In genomic region chr10:128258953-128259352, GRCm38 (mm10) we compare ENCODE assay signal across 15 mouse cellular contexts. TPM values are rescaled to one million over a fixed set of nuclear protein-coding genes. Genes with fewer than 3 reads are reported as not detected.
DNase-seq lines count a peak whose midpoint lies in the region; ATAC-seq and TF ChIP-seq lines count a peak whose summit lies in the region.
"Had no signal": no experiment of that assay in that cellular context is flagged by ENCODE, and none has a peak within 500 bp of the region (broad histone marks: within the 10 kb centered on the region; RNA-seq: fewer than 3 reads in every experiment).

No protein-coding gene starts in this region.

- dilution Hi-C loops in CH12.LX (cut with MboI; ENCODE audit: extremely low pct_ligation_motif_present, extremely low pct_unique_long_range_greater_than_20kb, low sequenced_read_pairs), result no loop called here

- no peak for TF ChIP-seq RAD21 in CH12.LX (IDR thresholded peaks at IDR 0.05; ENCODE audit: low read depth, low read length)

- in situ Hi-C loops in CH12.LX (cut with MboI; ENCODE audit: low pct_ligation_motif_present, low pct_unique_long_range_greater_than_20kb, low sequenced_read_pairs), result no loop called here

- TF ChIP-seq POLR2A in CH12.LX (IDR thresholded peaks at IDR 0.05; ENCODE audit: low read depth, low read length) (peak; percentile 57), myocyte (IDR thresholded peaks at IDR 0.05; ENCODE audit: insufficient read length, low read depth) (no peak)

- no peak overlapping the region for H3K9ac ChIP-seq in heart, postnatal 0 days (replicated peaks; ENCODE audit: low read depth, low read length)
- no peak overlapping the region for H3K9ac ChIP-seq in heart, embryonic 11.5 days (ENCODE audit: low read depth, low read length)
- H3K9ac ChIP-seq in CH12.LX (ENCODE audit: insufficient read depth, low read depth), result peak overlapping the region; percentile 53
- no peak overlapping the region for H3K9ac ChIP-seq in liver, embryonic 12.5 days
- H3K9ac ChIP-seq in intestine, postnatal 0 days (ENCODE audit: low read depth, low read length), result no peak overlapping the region
- no peak overlapping the region for H3K9ac ChIP-seq in midbrain, embryonic 14.5 days (replicated peaks; ENCODE audit: low read length)
- H3K9ac ChIP-seq: lung, embryonic 14.5 days had no signal

- ATAC-seq in heart, postnatal 0 days (ENCODE audit: insufficient read depth, low read depth), result no peak
- no peak for ATAC-seq in heart, embryonic 11.5 days (replicated peaks; ENCODE audit: insufficient number of reproducible peaks, low FRiP score, low TSS enrichment)
- ATAC-seq in liver, embryonic 12.5 days, result no peak
- no peak for ATAC-seq in intestine, postnatal 0 days
- no peak for ATAC-seq in midbrain, embryonic 14.5 days (ENCODE audit: low FRiP score, low TSS enrichment)

- no peaks in the 10 kb centered on the region for H3K27me3 ChIP-seq in heart, postnatal 0 days (ENCODE audit: control insufficient read depth, insufficient read depth, low read length)
- H3K27me3 ChIP-seq in heart, embryonic 11.5 days (ENCODE audit: control insufficient read depth, insufficient read depth, low read length), result no peaks in the 10 kb centered on the region
- H3K27me3 ChIP-seq in CH12.LX (replicated peaks) (no peaks in the 10 kb centered on the region), myocyte (ENCODE audit: control insufficient read depth, insufficient read depth, insufficient read length) (no peaks in the 10 kb centered on the region)
- no peaks in the 10 kb centered on the region for H3K27me3 ChIP-seq in liver, embryonic 12.5 days (replicated peaks)
- H3K27me3 ChIP-seq in intestine, postnatal 0 days (replicated peaks; ENCODE audit: control insufficient read depth, insufficient read depth, low read length), result no peaks in the 10 kb centered on the region
- no peaks in the 10 kb centered on the region for H3K27me3 ChIP-seq in midbrain, embryonic 14.5 days (ENCODE audit: control insufficient read depth, insufficient read depth, low read length)

- H3K4me1 ChIP-seq in heart, postnatal 0 days (ENCODE audit: control insufficient read depth, insufficient read depth), result no peaks in the 10 kb centered on the region
- no peaks in the 10 kb centered on the region for H3K4me1 ChIP-seq in heart, embryonic 11.5 days (ENCODE audit: control insufficient read depth, insufficient read depth, low read length)
- H3K4me1 ChIP-seq in CH12.LX (ENCODE audit: control insufficient read depth in 1 of 2, insufficient read depth in 2 of 2), result peaks cover 33 to 69% of the 10 kb centered on the region in 2 experiments
- peaks cover 9% of the 10 kb centered on the region; the same call in 1 of the 2 replicates for H3K4me1 ChIP-seq in liver, embryonic 12.5 days
- no peaks in the 10 kb centered on the region for H3K4me1 ChIP-seq in intestine, postnatal 0 days (replicated peaks; ENCODE audit: control insufficient read depth, insufficient read depth, low read length)
- H3K4me1 ChIP-seq in midbrain, embryonic 14.5 days (ENCODE audit: control insufficient read depth, insufficient read depth, low read length), result no peaks in the 10 kb centered on the region
- H3K4me1 ChIP-seq: forebrain, embryonic 10.5 days had no signal

- no peak overlapping the region for H3K4me3 ChIP-seq in heart, postnatal 0 days (ENCODE audit: low read depth, low read length)
- no peak overlapping the region for H3K4me3 ChIP-seq in heart, embryonic 11.5 days (ENCODE audit: low read depth, low read length)
- H3K4me3 ChIP-seq in CH12.LX (replicated peaks in 1 of 3; ENCODE audit: low read depth in 2 of 3, low read length in 2 of 3, poor library complexity in 1 of 3) (no peak overlapping the region), myocyte (no peak overlapping the region)
- no peak overlapping the region for H3K4me3 ChIP-seq in liver, embryonic 12.5 days
- no peak overlapping the region for H3K4me3 ChIP-seq in intestine, postnatal 0 days (ENCODE audit: low read depth, low read length)
- H3K4me3 ChIP-seq in midbrain, embryonic 14.5 days (replicated peaks; ENCODE audit: low read depth, low read length), result no peak overlapping the region
- H3K4me3 ChIP-seq: forebrain, embryonic 10.5 days had no signal

- no peak overlapping the region for H3ac ChIP-seq in myocyte (ENCODE audit: control insufficient read depth, insufficient read length)

- no peaks in the 10 kb centered on the region for H3K36me3 ChIP-seq in heart, postnatal 0 days (replicated peaks; ENCODE audit: control insufficient read depth, insufficient read depth, low read length)
- no peaks in the 10 kb centered on the region for H3K36me3 ChIP-seq in heart, embryonic 11.5 days (ENCODE audit: control insufficient read depth, insufficient read depth, low read length)
- peaks cover 0 to 8% of the 10 kb centered on the region in 2 experiments for H3K36me3 ChIP-seq in CH12.LX (replicated peaks in 1 of 2; ENCODE audit: control insufficient read depth in 1 of 2, insufficient read depth in 1 of 2, low read length in 1 of 2)
- no peaks in the 10 kb centered on the region for H3K36me3 ChIP-seq in liver, embryonic 12.5 days
- H3K36me3 ChIP-seq in myocyte (ENCODE audit: control insufficient read depth, insufficient read depth), result no peaks in the 10 kb centered on the region
- H3K36me3 ChIP-seq in intestine, postnatal 0 days (ENCODE audit: control insufficient read depth, insufficient read depth), result no peaks in the 10 kb centered on the region
- no peaks in the 10 kb centered on the region for H3K36me3 ChIP-seq in midbrain, embryonic 14.5 days (ENCODE audit: control insufficient read depth, insufficient read depth, low read length)

- no peak overlapping the region for H3K4me2 ChIP-seq in heart, postnatal 0 days (ENCODE audit: low read depth, low read length)
- H3K4me2 ChIP-seq in heart, embryonic 11.5 days, result no peak overlapping the region
- H3K4me2 ChIP-seq in CH12.LX (ENCODE audit: insufficient read depth, low read depth, poor library complexity, severe bottlenecking), result peak overlapping the region; percentile 58
- no peak overlapping the region for H3K4me2 ChIP-seq in liver, embryonic 12.5 days
- no peak overlapping the region for H3K4me2 ChIP-seq in myocyte (ENCODE audit: low read depth)
- H3K4me2 ChIP-seq in intestine, postnatal 0 days (replicated peaks; ENCODE audit: low read depth), result no peak overlapping the region
- H3K4me2 ChIP-seq in midbrain, embryonic 14.5 days (ENCODE audit: low read length), result no peak overlapping the region
- H3K4me2 ChIP-seq: lung, embryonic 14.5 days had no signal

- 49% methylated on average over 4 of the region's 4 CpGs for WGBS in heart, postnatal 0 days
- 76% methylated on average over 4 of the region's 4 CpGs for WGBS in heart, embryonic 11.5 days (ENCODE audit: insufficient replicate concordance)
- 20% methylated on average over 4 of the region's 4 CpGs for WGBS in liver, embryonic 12.5 days (ENCODE audit: insufficient replicate concordance)
- 67% methylated on average over 4 of the region's 4 CpGs for WGBS in intestine, postnatal 0 days
- 87% methylated on average over 4 of the region's 4 CpGs for WGBS in midbrain, embryonic 14.5 days

- TF ChIP-seq EP300 in heart, postnatal 0 days (IDR thresholded peaks at IDR 0.05; ENCODE audit: low read depth), result no peak
- TF ChIP-seq EP300 in CH12.LX (IDR thresholded peaks at IDR 0.05; ENCODE audit: low read length), result peak; percentile 84

- TF ChIP-seq CTCF in heart, postnatal 0 days (IDR thresholded peaks at IDR 0.05; ENCODE audit: low read depth), result no peak
- TF ChIP-seq CTCF in CH12.LX (conservative IDR thresholded peaks at IDR 0.05 in 1 of 2, IDR thresholded peaks at IDR 0.05 in 1 of 2; ENCODE audit: low read depth in 2 of 2, low read length in 2 of 2), result no peak
- TF ChIP-seq CTCF in intestine, postnatal 0 days (IDR thresholded peaks at IDR 0.05; ENCODE audit: low read depth), result no peak

- no peaks in the 10 kb centered on the region for H3K9me3 ChIP-seq in heart, postnatal 0 days (replicated peaks; ENCODE audit: control insufficient read depth, low read length)
- no peaks in the 10 kb centered on the region for H3K9me3 ChIP-seq in heart, embryonic 11.5 days (replicated peaks; ENCODE audit: control insufficient read depth, low read length)
- H3K9me3 ChIP-seq in CH12.LX (replicated peaks; ENCODE audit: low read length), result no peaks in the 10 kb centered on the region
- no peaks in the 10 kb centered on the region for H3K9me3 ChIP-seq in liver, embryonic 12.5 days (replicated peaks)
- no peaks in the 10 kb centered on the region for H3K9me3 ChIP-seq in intestine, postnatal 0 days (ENCODE audit: control insufficient read depth)
- no peaks in the 10 kb centered on the region for H3K9me3 ChIP-seq in midbrain, embryonic 14.5 days (ENCODE audit: control insufficient read depth, low read length)
- H3K9me3 ChIP-seq: forebrain, embryonic 10.5 days had no signal

- peak overlapping the region; percentile 43 for H3K27ac ChIP-seq in heart, postnatal 0 days (ENCODE audit: low read depth)
- H3K27ac ChIP-seq in heart, embryonic 11.5 days (ENCODE audit: low read depth, low read length), result no peak overlapping the region
- peak overlapping the region; percentile 97 for H3K27ac ChIP-seq in CH12.LX (ENCODE audit: insufficient read depth, low read depth)
- 0 out of 2 replicates have a peak overlapping the region, but pooled peaks have one; percentile 5 for H3K27ac ChIP-seq in liver, embryonic 12.5 days
- H3K27ac ChIP-seq in intestine, postnatal 0 days (ENCODE audit: low read depth, low read length), result no peak overlapping the region
- no peak overlapping the region for H3K27ac ChIP-seq in midbrain, embryonic 14.5 days (replicated peaks; ENCODE audit: low read depth, low read length)
- H3K27ac ChIP-seq: forebrain, embryonic 10.5 days had no signal

- H3K79me2 ChIP-seq in CH12.LX (replicated peaks; ENCODE audit: control insufficient read depth, extremely low read depth, insufficient read depth, poor library complexity, severe bottlenecking) (no peaks in the 10 kb centered on the region), myocyte (ENCODE audit: control insufficient read depth, insufficient read depth) (no peaks in the 10 kb centered on the region)

- no peak for DNase-seq in heart, postnatal 0 days (ENCODE audit: low spot score)
- DNase-seq in CH12.LX (ENCODE audit: extremely low read depth), result peak; percentile 90
- DNase-seq in layer of hippocampus, adult 9-10 months (ENCODE audit: low spot score), result no peak
- no peak for DNase-seq in midbrain, embryonic 14.5 days
- DNase-seq: gastrocnemius, postnatal 10 days; heart, postnatal 14 days; kidney, postnatal 36 days; lung, embryonic 14.5 days had no signal

RNA-seq across cellular contexts. Expression of gene Apon, which starts 5.1 kb away (rescaled TPM):
- total RNA-seq in heart, postnatal 0 days (2014; rRNA removed; ENCODE audit: low replicate concordance), result not detected in 2 replicates
- 0.14 TPM in 1 of 2 replicates, not detected in the other for polyA plus RNA-seq in heart, postnatal 0 days (2015; fragmentation: Nextera tagmentation; extraction: Ambion mirVana)
- 0.24 TPM in 1 of 2 replicates, not detected in the other for polyA plus RNA-seq in heart, embryonic 11.5 days (2014; fragmentation: Nextera tagmentation; extraction: Ambion mirVana)
- total RNA-seq in CH12.LX (2012; rRNA removed) (0.30 and 0.80 TPM in 2 replicates), CH12.LX (2014; rRNA removed) (0.62 and 1.2 TPM in 2 replicates)
- polyA plus RNA-seq in CH12.LX (2012; ENCODE audit: insufficient read length, low read depth) (0.80 and 1.7 TPM in 2 replicates), myocyte (2012; fragmentation: generic; extraction: Trizol) (0.06 TPM)
- polyA plus RNA-seq in liver, embryonic 12.5 days (2016; fragmentation: Nextera tagmentation; extraction: Ambion mirVana), result 0.31 and 0.51 TPM in 2 replicates
- polyA plus RNA-seq in intestine, postnatal 0 days (2015; fragmentation: Nextera tagmentation; extraction: Ambion mirVana), result not detected in 2 replicates
- polyA plus RNA-seq in midbrain, embryonic 14.5 days (2014; fragmentation: Nextera tagmentation; extraction: Ambion mirVana), result not detected in 2 replicates
- total RNA-seq: left cerebral cortex, adult 8-10 months had no signal

RNA-seq across cellular contexts. Expression of gene Apof, which starts 9.5 kb away (rescaled TPM):
- total RNA-seq in heart, postnatal 0 days (2014; rRNA removed; ENCODE audit: low replicate concordance), result not detected in 2 replicates
- polyA plus RNA-seq in heart, postnatal 0 days (2015; fragmentation: Nextera tagmentation; extraction: Ambion mirVana), result not detected in 2 replicates
- polyA plus RNA-seq in heart, embryonic 11.5 days (2014; fragmentation: Nextera tagmentation; extraction: Ambion mirVana), result 0.49 TPM in 1 of 2 replicates, not detected in the other
- total RNA-seq in CH12.LX (2012; rRNA removed), result 1.0 and 1.3 TPM in 2 replicates
- total RNA-seq in CH12.LX (2014; rRNA removed), result 0.63 and 0.66 TPM in 2 replicates
- 0.99 and 1.1 TPM in 2 replicates for polyA plus RNA-seq in CH12.LX (2012; ENCODE audit: insufficient read length, low read depth)
- 27.2 and 28.2 TPM in 2 replicates for polyA plus RNA-seq in liver, embryonic 12.5 days (2016; fragmentation: Nextera tagmentation; extraction: Ambion mirVana)
- polyA plus RNA-seq in myocyte (2012; fragmentation: generic; extraction: Trizol), result not detected
- polyA plus RNA-seq in intestine, postnatal 0 days (2015; fragmentation: Nextera tagmentation; extraction: Ambion mirVana), result 0.12 TPM in 2 replicates
- polyA plus RNA-seq in midbrain, embryonic 14.5 days (2014; fragmentation: Nextera tagmentation; extraction: Ambion mirVana), result not detected in 2 replicates
- total RNA-seq: heart, postnatal 14 days had no signal
- polyA plus RNA-seq: forebrain, embryonic 10.5 days; intestine, embryonic 14.5 days; lung, embryonic 14.5 days had no signal

RNA-seq across cellular contexts. Expression of gene Stat2, which starts 11.4 kb away (rescaled TPM):
- 8.2 and 10.0 TPM in 2 replicates for total RNA-seq in heart, postnatal 0 days (2014; rRNA removed; ENCODE audit: low replicate concordance)
- polyA plus RNA-seq in heart, postnatal 0 days (2015; fragmentation: Nextera tagmentation; extraction: Ambion mirVana), result 6.0 and 6.2 TPM in 2 replicates
- polyA plus RNA-seq in heart, embryonic 11.5 days (2014; fragmentation: Nextera tagmentation; extraction: Ambion mirVana), result 8.6 and 11.0 TPM in 2 replicates
- 12.5 and 14.6 TPM in 2 replicates for total RNA-seq in CH12.LX (2012; rRNA removed)
- total RNA-seq in CH12.LX (2014; rRNA removed), result 2.7 and 3.3 TPM in 2 replicates
- 11.6 and 12.5 TPM in 2 replicates for polyA plus RNA-seq in CH12.LX (2012; ENCODE audit: insufficient read length, low read depth)
- 8.4 and 8.8 TPM in 2 replicates for polyA plus RNA-seq in liver, embryonic 12.5 days (2016; fragmentation: Nextera tagmentation; extraction: Ambion mirVana)
- polyA plus RNA-seq in myocyte (2012; fragmentation: generic; extraction: Trizol), result 7.5 TPM
- 23.2 and 26.7 TPM in 2 replicates for polyA plus RNA-seq in intestine, postnatal 0 days (2015; fragmentation: Nextera tagmentation; extraction: Ambion mirVana)
- polyA plus RNA-seq in midbrain, embryonic 14.5 days (2014; fragmentation: Nextera tagmentation; extraction: Ambion mirVana), result 12.2 and 23.0 TPM in 2 replicates

RNA-seq across cellular contexts. Expression of gene Timeless, which starts 27.1 kb away (rescaled TPM):
- total RNA-seq in heart, postnatal 0 days (2014; rRNA removed; ENCODE audit: low replicate concordance), result 7.9 and 15.2 TPM in 2 replicates
- 10.5 and 11.1 TPM in 2 replicates for polyA plus RNA-seq in heart, postnatal 0 days (2015; fragmentation: Nextera tagmentation; extraction: Ambion mirVana)
- 33.1 and 34.2 TPM in 2 replicates for polyA plus RNA-seq in heart, embryonic 11.5 days (2014; fragmentation: Nextera tagmentation; extraction: Ambion mirVana)
- total RNA-seq in CH12.LX (2012; rRNA removed) (47.2 and 51.5 TPM in 2 replicates), CH12.LX (2014; rRNA removed) (31.7 and 38.6 TPM in 2 replicates)
- polyA plus RNA-seq in CH12.LX (2012; ENCODE audit: insufficient read length, low read depth) (65.9 and 80.3 TPM in 2 replicates), myocyte (2012; fragmentation: generic; extraction: Trizol) (4.9 TPM)
- polyA plus RNA-seq in liver, embryonic 12.5 days (2016; fragmentation: Nextera tagmentation; extraction: Ambion mirVana), result 45.2 and 46.5 TPM in 2 replicates
- polyA plus RNA-seq in intestine, postnatal 0 days (2015; fragmentation: Nextera tagmentation; extraction: Ambion mirVana), result 8.6 and 10.6 TPM in 2 replicates
- 13.5 and 19.5 TPM in 2 replicates for polyA plus RNA-seq in midbrain, embryonic 14.5 days (2014; fragmentation: Nextera tagmentation; extraction: Ambion mirVana)

RNA-seq across cellular contexts. Expression of gene Mip, which starts 33.3 kb away (rescaled TPM):
- not detected in 2 replicates for total RNA-seq in heart, postnatal 0 days (2014; rRNA removed; ENCODE audit: low replicate concordance)
- not detected in 2 replicates for polyA plus RNA-seq in heart, postnatal 0 days (2015; fragmentation: Nextera tagmentation; extraction: Ambion mirVana)
- polyA plus RNA-seq in heart, embryonic 11.5 days (2014; fragmentation: Nextera tagmentation; extraction: Ambion mirVana), result not detected in 2 replicates
- total RNA-seq in CH12.LX (2012; rRNA removed), result not detected in 2 replicates
- not detected in 2 replicates for total RNA-seq in CH12.LX (2014; rRNA removed)
- not detected in 2 replicates for polyA plus RNA-seq in CH12.LX (2012; ENCODE audit: insufficient read length, low read depth)
- polyA plus RNA-seq in liver, embryonic 12.5 days (2016; fragmentation: Nextera tagmentation; extraction: Ambion mirVana), result not detected in 2 replicates
- not detected for polyA plus RNA-seq in myocyte (2012; fragmentation: generic; extraction: Trizol)
- polyA plus RNA-seq in intestine, postnatal 0 days (2015; fragmentation: Nextera tagmentation; extraction: Ambion mirVana), result not detected in 2 replicates
- 0.12 and 0.17 TPM in 2 replicates for polyA plus RNA-seq in midbrain, embryonic 14.5 days (2014; fragmentation: Nextera tagmentation; extraction: Ambion mirVana)
- total RNA-seq: gastrocnemius, postnatal 10 days; heart, postnatal 14 days; left cerebral cortex, adult 8-10 months had no signal
- polyA plus RNA-seq: intestine, embryonic 14.5 days; lung, embryonic 14.5 days had no signal

Comparison
In these comparisons a context has a peak if more than half of its experiments do, and no peak if none do; other contexts are left out.
1. H3K27ac ChIP-seq: peak in heart, postnatal 0 days (single experiment), CH12.LX (single experiment) and liver, embryonic 12.5 days (single experiment); none in heart, embryonic 11.5 days (single experiment), intestine, postnatal 0 days (single experiment) and midbrain, embryonic 14.5 days (single experiment).
2. RNA of gene Apof, which starts 9.5 kb away (polyA plus RNA-seq): 27.2 to 28.2 TPM in liver, embryonic 12.5 days; 0.99 to 1.1 TPM in CH12.LX, 0.49 TPM in heart, embryonic 11.5 days, not detected in midbrain, embryonic 14.5 days, 0.12 TPM in intestine, postnatal 0 days, not detected in heart, postnatal 0 days and not detected in myocyte (single experiment); every median in the first group is over 10 times any median in the second.